Mouse (Mus musculus) hindbrain, postnatal 0 days (tissue): ENCODE measurements around the gene Lsm14b. TPM values are rescaled to one million over a fixed set of nuclear protein-coding genes. Genes with fewer than 3 reads are reported as not detected.

Experiments
- ATAC-seq: fragments of 200-750 bp; cut with Nextera tagmentation; 2 replicates; pipeline ENCODE4 v1.8.0; 2017; ENCODE audit warnings: mild to moderate bottlenecking, moderate TSS enrichment, moderate library complexity
- DNase-seq: peaks from one replicate; pipeline ENCODE4 v3.0.0-alpha.2; 2015; ENCODE audit warnings: low spot score
- H3K27ac ChIP-seq: fragments of 300-500 bp; sonication (generic); 2 replicates; pipeline ENCODE4 v1.5.1; 2014; ENCODE audit warnings: mild to moderate bottlenecking
- H3K27me3 ChIP-seq: fragments of 300-500 bp; sonication (generic); 2 replicates; pipeline ENCODE4 v1.6.1; 2014; ENCODE audit warnings: low read length, mixed read lengths; ENCODE audit not compliant: insufficient read depth
- H3K36me3 ChIP-seq: fragments of 300-500 bp; sonication (generic); 2 replicates; pipeline ENCODE4 v1.6.1; 2014; ENCODE audit warnings: low read length, mixed read lengths; ENCODE audit not compliant: insufficient read depth
- H3K4me1 ChIP-seq: fragments of 300-500 bp; sonication (generic); 2 replicates; pipeline ENCODE4 v1.6.1; 2014; ENCODE audit warnings: antibody characterized with exemption, low read length, mixed read lengths; ENCODE audit not compliant: insufficient read depth
- H3K4me2 ChIP-seq: fragments of 300-500 bp; sonication (generic); 2 replicates; pipeline ENCODE4 v1.6.1; 2014; ENCODE audit warnings: low read depth, mild to moderate bottlenecking, low read length, moderate library complexity, mixed read lengths
- H3K4me3 ChIP-seq: fragments of 300-500 bp; sonication (generic); 2 replicates; pipeline ENCODE4 v1.5.1; 2014; ENCODE audit warnings: low read length
- H3K9ac ChIP-seq: fragments of 300-500 bp; sonication (generic); replicated peaks from 2 replicates; pipeline ENCODE4 v1.6.1; 2014; ENCODE audit warnings: mild to moderate bottlenecking, low read length, moderate library complexity, mixed read lengths
- H3K9me3 ChIP-seq: fragments of 300-500 bp; sonication (generic); 2 replicates; pipeline ENCODE4 v1.6.1; 2016; ENCODE audit warnings: low read length, mixed read lengths
- CTCF ChIP-seq: IDR thresholded peaks from 2 replicates; pipeline ENCODE4 v1.5.1; 2016; ENCODE audit warnings: antibody characterized with exemption, control low read depth, low read depth
- whole genome bisulfite sequencing: fragments of 180-500 bp; shearing (Covaris S2); extraction: QIAGEN DNeasy Blood & Tissue Kit; methylation state at CpG from one replicate; pipeline ENCODE4 v1.1.7; 2014; 5-methylcytosine and 5-hydroxymethylcytosine counted together
- polyA plus RNA-seq: library from polyadenylated mRNA; unstranded; fragments of >200 nt; fragmentation: Nextera tagmentation; extraction: Ambion mirVana; gene quantifications from 2 replicates; pipeline ENCODE4 v1.2.1, GENCODE M21; 2015
- total RNA-seq: library from RNA; depleted of rRNA; stranded (reverse); fragments of >200 nt; gene quantifications from 2 replicates; pipeline ENCODE4 v1.2.3, GENCODE M21; 2014; rRNA removed

Lsm14b gene
- 88.2 and 102 TPM in 2 replicates for total RNA-seq
- 21.0 and 21.3 TPM in 2 replicates for polyA plus RNA-seq

GRCm38 (mm10) chr2:180024401-180025098, at the start of gene Lsm14b:
Lsm14b (plus strand) TSS chr2:180024987.
- TF ChIP-seq CTCF = no peak
- H3K27ac ChIP-seq = peak within 1 kb of the TSS; percentile 95
- H3K4me2 ChIP-seq = peak within 1 kb of the TSS; percentile 92
- H3K4me1 ChIP-seq = peaks cover 17% of the 10 kb centered on the region
- DNase-seq = peak; percentile 98
- WGBS = under 1% methylated on average over 58 of the region's 80 CpGs
- ATAC-seq = peak; percentile 95
- peak within 1 kb of the TSS; percentile 97 for H3K4me3 ChIP-seq
- peaks cover 16% of the 10 kb centered on the region for H3K36me3 ChIP-seq
- peak within 1 kb of the TSS; percentile 87 for H3K9ac ChIP-seq
- H3K27me3 ChIP-seq = no peaks in the 10 kb centered on the region
- H3K9me3 ChIP-seq = no peaks in the 10 kb centered on the region

GRCm38 (mm10) chr2:179975851-179976250, 48.9 kb upstream of the Lsm14b start:
- 0% methylated on average over 18 of the region's 82 CpGs for WGBS
- peak overlapping the region; percentile 86 for H3K4me3 ChIP-seq
- ATAC-seq = no peak
- H3K4me2 ChIP-seq = peak overlapping the region; percentile 94
- H3K27me3 ChIP-seq = no peaks in the 10 kb centered on the region
- no peaks in the 10 kb centered on the region for H3K36me3 ChIP-seq
- peak; percentile 29 for DNase-seq
- H3K9ac ChIP-seq = peak overlapping the region; percentile 98
- H3K27ac ChIP-seq = peak overlapping the region; percentile 100
- H3K9me3 ChIP-seq = no peaks in the 10 kb centered on the region
- H3K4me1 ChIP-seq = peaks cover 14% of the 10 kb centered on the region
- TF ChIP-seq CTCF = no peak

GRCm38 (mm10) chr2:179976295-179976627, 48.5 kb upstream of the Lsm14b start:
- peak overlapping the region; percentile 94 for H3K4me2 ChIP-seq
- no peaks in the 10 kb centered on the region for H3K36me3 ChIP-seq
- H3K9me3 ChIP-seq = no peaks in the 10 kb centered on the region
- ATAC-seq = no peak; the same call in 1 of the 2 replicates
- H3K27ac ChIP-seq = peak overlapping the region; percentile 100
- H3K4me1 ChIP-seq = peaks cover 14% of the 10 kb centered on the region
- TF ChIP-seq CTCF = no peak
- no peak for DNase-seq
- WGBS = 1% methylated on average over 35 of the region's 54 CpGs
- peak overlapping the region; percentile 98 for H3K9ac ChIP-seq
- no peaks in the 10 kb centered on the region for H3K27me3 ChIP-seq
- peak overlapping the region; percentile 86 for H3K4me3 ChIP-seq

- DNase-seq (peak; percentile 95), ATAC-seq (peak; percentile 94)
- H3K4me2 ChIP-seq = peak within 1 kb of the TSS; percentile 94
- H3K4me3 ChIP-seq = peak within 1 kb of the TSS; percentile 86
- H3K9ac ChIP-seq = peak within 1 kb of the TSS; percentile 98
- H3K36me3 ChIP-seq = no peaks in the 10 kb centered on the region
- peaks cover 14% of the 10 kb centered on the region for H3K4me1 ChIP-seq
- WGBS = under 1% methylated on average over 65 of the region's 84 CpGs
- H3K27me3 ChIP-seq = no peaks in the 10 kb centered on the region
- TF ChIP-seq CTCF = no peak
- H3K27ac ChIP-seq = peak within 1 kb of the TSS; percentile 100
- H3K9me3 ChIP-seq = no peaks in the 10 kb centered on the region
Measured at GRCm38 (mm10) chr2:179976628-179977343, 48.0 kb upstream of the Lsm14b start, which contains the start of gene Taf4. Taf4 (minus strand) TSS chr2:179976646.

GRCm38 (mm10) chr2:179977344-179978025, 47.3 kb upstream of the Lsm14b start:
- H3K4me2 ChIP-seq = peak overlapping the region; percentile 94
- H3K36me3 ChIP-seq = no peaks in the 10 kb centered on the region
- ATAC-seq (no peak), DNase-seq (no peak)
- H3K27ac ChIP-seq = peak overlapping the region; percentile 100
- H3K27me3 ChIP-seq = no peaks in the 10 kb centered on the region
- 9% methylated on average over 10 of the region's 10 CpGs for WGBS
- peaks cover 14% of the 10 kb centered on the region for H3K4me1 ChIP-seq
- H3K9me3 ChIP-seq = no peaks in the 10 kb centered on the region
- peak overlapping the region; percentile 98 for H3K9ac ChIP-seq
- peak overlapping the region; percentile 86 for H3K4me3 ChIP-seq
- no peak for TF ChIP-seq CTCF

- Histone ChIP-seq H3K4me1 (peaks cover 14% of the 10 kb centered on the region), H3K4me3 (no peak overlapping the region), H3K27me3 (no peaks in the 10 kb centered on the region), H3K36me3 (no peaks in the 10 kb centered on the region), H3K4me2 (no peak overlapping the region), H3K9ac (no peak overlapping the region), H3K27ac (no peak overlapping the region), H3K9me3 (no peaks in the 10 kb centered on the region)
- DNase-seq (no peak), ATAC-seq (no peak)
- 90% methylated on average over 3 of the region's 3 CpGs for WGBS
- TF ChIP-seq CTCF = no peak
Measured at GRCm38 (mm10) chr2:179978250-179978649, 46.5 kb upstream of the Lsm14b start.
